Mouse (Mus musculus) kidney, postnatal 14 days (tissue): Measurements from ENCODE around the gene Taz.

Experiments used
- DNase-seq: peaks from one replicate; pipeline ENCODE4 v3.0.0; 2022; ENCODE audit warnings: mixed read lengths

Taz gene

GRCm38 (mm10) chrX:74281041-74281731, 526 bp upstream of the Taz start:
- no peak for DNase-seq

- peak; percentile 92 for DNase-seq
Observed at GRCm38 (mm10) chrX:74282395-74283091, 831 bp downstream of the Taz start.

- DNase-seq, result no peak
Observed at GRCm38 (mm10) chrX:74283092-74283437, 1.4 kb downstream of the Taz start.

- DNase-seq, result no peak
Observed at GRCm38 (mm10) chrX:74293431-74293830, 11.7 kb downstream of the Taz start.

GRCm38 (mm10) chrX:74296538-74297448, 15.1 kb downstream of the Taz start, which contains the start of gene Atp6ap1:
Atp6ap1 (plus strand) TSS chrX:74297097.
- peak; percentile 95 for DNase-seq

GRCm38 (mm10) chrX:74298348-74298747, 16.6 kb downstream of the Taz start:
- DNase-seq, result no peak

GRCm38 (mm10) chrX:74299721-74300120, 18.0 kb downstream of the Taz start:
- no peak for DNase-seq

- DNase-seq, result peak; percentile 82
Observed at GRCm38 (mm10) chrX:74304867-74305700, 23.4 kb downstream of the Taz start, which contains the start of gene Gdi1. Gdi1 (plus strand) TSS chrX:74304998.

- DNase-seq, result peak; percentile 93
Observed at GRCm38 (mm10) chrX:74312540-74313464, 31.1 kb downstream of the Taz start, which contains the start of gene Fam50a. Fam50a (plus strand) TSS chrX:74313033.

- peak; percentile 74 for DNase-seq
Observed at GRCm38 (mm10) chrX:74328725-74329161, 47.0 kb downstream of the Taz start, which contains the start of gene Plxna3. Plxna3 (plus strand) TSS chrX:74329066.

- DNase-seq, result no peak
Observed at GRCm38 (mm10) chrX:74329215-74329671, 47.5 kb downstream of the Taz start.

GRCm38 (mm10) chrX:74330166-74330930, 48.6 kb downstream of the Taz start:
- DNase-seq, result no peak
